Mouse (Mus musculus): ENCODE measurements around the gene Xpot. TPM values are rescaled to one million over a fixed set of nuclear protein-coding genes. Genes with fewer than 3 reads are reported as not detected.

Xpot gene
- total and polyA plus RNA-seq, 2 experiments from 2014 or later, result 14.8 to 41.1 TPM

- 93% methylated on average over 3 of the region's 3 CpGs for WGBS
- DNase-seq (ENCODE audit: low spot score) (no peak), ATAC-seq (ENCODE audit: insufficient read depth, low read depth) (no peak)
- Histone ChIP-seq H3K36me3 (replicated peaks; ENCODE audit: control insufficient read depth, insufficient read depth, low read length) (peaks cover 53% of the 10 kb centered on the region), H3K4me3 (ENCODE audit: low read depth, low read length) (no peak overlapping the region), H3K27me3 (ENCODE audit: control insufficient read depth, insufficient read depth, low read length) (no peaks in the 10 kb centered on the region), H3K4me1 (ENCODE audit: control insufficient read depth, insufficient read depth) (no peaks in the 10 kb centered on the region), H3K9me3 (replicated peaks; ENCODE audit: control insufficient read depth, low read length) (no peaks in the 10 kb centered on the region), H3K4me2 (ENCODE audit: low read depth, low read length) (no peak overlapping the region), H3K27ac (ENCODE audit: low read depth) (no peak overlapping the region), H3K9ac (replicated peaks; ENCODE audit: low read depth, low read length) (no peak overlapping the region)
- TF ChIP-seq EP300 (IDR thresholded peaks at IDR 0.05; ENCODE audit: low read depth), result no peak
- no peak for TF ChIP-seq CTCF (IDR thresholded peaks at IDR 0.05; ENCODE audit: low read depth)
These were observed 55.1 kb downstream of the Xpot start for GRCm38 (mm10) chr10:121571031-121571430.

GRCm38 (mm10) chr10:121569796-121570195, 56.3 kb downstream of the Xpot start:
- no peak for ATAC-seq (ENCODE audit: insufficient read depth, low read depth)
- Histone ChIP-seq H3K9me3 (replicated peaks; ENCODE audit: control insufficient read depth, low read length) (no peaks in the 10 kb centered on the region), H3K27ac (ENCODE audit: low read depth) (no peak overlapping the region), H3K27me3 (ENCODE audit: control insufficient read depth, insufficient read depth, low read length) (no peaks in the 10 kb centered on the region), H3K4me3 (ENCODE audit: low read depth, low read length) (no peak overlapping the region), H3K9ac (replicated peaks; ENCODE audit: low read depth, low read length) (no peak overlapping the region), H3K4me1 (ENCODE audit: control insufficient read depth, insufficient read depth) (no peaks in the 10 kb centered on the region), H3K36me3 (replicated peaks; ENCODE audit: control insufficient read depth, insufficient read depth, low read length) (peaks cover 53% of the 10 kb centered on the region), H3K4me2 (ENCODE audit: low read depth, low read length) (no peak overlapping the region)
- 89% methylated on average over 6 of the region's 6 CpGs for WGBS
- DNase-seq (ENCODE audit: low spot score), result no peak
- TF ChIP-seq EP300 (IDR thresholded peaks at IDR 0.05; ENCODE audit: low read depth), result no peak
- TF ChIP-seq CTCF (IDR thresholded peaks at IDR 0.05; ENCODE audit: low read depth), result no peak

GRCm38 (mm10) chr10:121569001-121569589, 57.0 kb downstream of the Xpot start:
- Histone ChIP-seq H3K9ac (replicated peaks; ENCODE audit: low read depth, low read length) (no peak overlapping the region), H3K9me3 (replicated peaks; ENCODE audit: control insufficient read depth, low read length) (no peaks in the 10 kb centered on the region), H3K36me3 (replicated peaks; ENCODE audit: control insufficient read depth, insufficient read depth, low read length) (peaks cover 50% of the 10 kb centered on the region), H3K4me2 (ENCODE audit: low read depth, low read length) (peak overlapping the region; percentile 30; the same call in 1 of the 2 replicates), H3K27ac (ENCODE audit: low read depth) (no peak overlapping the region), H3K4me3 (ENCODE audit: low read depth, low read length) (no peak overlapping the region), H3K4me1 (ENCODE audit: control insufficient read depth, insufficient read depth) (no peaks in the 10 kb centered on the region), H3K27me3 (ENCODE audit: control insufficient read depth, insufficient read depth, low read length) (no peaks in the 10 kb centered on the region)
- ATAC-seq (ENCODE audit: insufficient read depth, low read depth) (peak; percentile 36; the same call in 1 of the 2 replicates), DNase-seq (ENCODE audit: low spot score) (peak; percentile 19)
- WGBS, result 25% methylated on average over 23 of the region's 23 CpGs
- no peak for TF ChIP-seq EP300 (IDR thresholded peaks at IDR 0.05; ENCODE audit: low read depth)
- TF ChIP-seq CTCF (IDR thresholded peaks at IDR 0.05; ENCODE audit: low read depth), result no peak

GRCm38 (mm10) chr10:121568534-121568933, 57.6 kb downstream of the Xpot start:
- H3K9me3 ChIP-seq (replicated peaks; ENCODE audit: control insufficient read depth, low read length), result no peaks in the 10 kb centered on the region
- no peak overlapping the region for H3K4me3 ChIP-seq (ENCODE audit: low read depth, low read length)
- 0 out of 2 replicates have a peak overlapping the region, but pooled peaks have one; percentile 30 for H3K4me2 ChIP-seq (ENCODE audit: low read depth, low read length)
- ATAC-seq (ENCODE audit: insufficient read depth, low read depth) (no peak), DNase-seq (ENCODE audit: low spot score) (no peak)
- H3K9ac ChIP-seq (replicated peaks; ENCODE audit: low read depth, low read length), result no peak overlapping the region
- 86% methylated on average over 7 of the region's 7 CpGs for WGBS
- H3K27me3 ChIP-seq (ENCODE audit: control insufficient read depth, insufficient read depth, low read length), result no peaks in the 10 kb centered on the region
- H3K36me3 ChIP-seq (replicated peaks; ENCODE audit: control insufficient read depth, insufficient read depth, low read length), result peaks cover 56% of the 10 kb centered on the region
- no peaks in the 10 kb centered on the region for H3K4me1 ChIP-seq (ENCODE audit: control insufficient read depth, insufficient read depth)
- TF ChIP-seq CTCF (IDR thresholded peaks at IDR 0.05; ENCODE audit: low read depth) (no peak), EP300 (IDR thresholded peaks at IDR 0.05; ENCODE audit: low read depth) (no peak)
- no peak overlapping the region for H3K27ac ChIP-seq (ENCODE audit: low read depth)

- ATAC-seq (ENCODE audit: insufficient read depth, low read depth) (no peak), DNase-seq (ENCODE audit: low spot score) (no peak)
- no peak overlapping the region for H3K4me2 ChIP-seq (ENCODE audit: low read depth, low read length)
- H3K27me3 ChIP-seq (ENCODE audit: control insufficient read depth, insufficient read depth, low read length), result no peaks in the 10 kb centered on the region
- no peak overlapping the region for H3K4me3 ChIP-seq (ENCODE audit: low read depth, low read length)
- no peaks in the 10 kb centered on the region for H3K4me1 ChIP-seq (ENCODE audit: control insufficient read depth, insufficient read depth)
- H3K9me3 ChIP-seq (replicated peaks; ENCODE audit: control insufficient read depth, low read length), result no peaks in the 10 kb centered on the region
- 93% methylated on average over 10 of the region's 10 CpGs for WGBS
- TF ChIP-seq CTCF (IDR thresholded peaks at IDR 0.05; ENCODE audit: low read depth), result no peak
- no peak for TF ChIP-seq EP300 (IDR thresholded peaks at IDR 0.05; ENCODE audit: low read depth)
- H3K27ac ChIP-seq (ENCODE audit: low read depth), result no peak overlapping the region
- H3K36me3 ChIP-seq (replicated peaks; ENCODE audit: control insufficient read depth, insufficient read depth, low read length), result peaks cover 56% of the 10 kb centered on the region
- H3K9ac ChIP-seq (replicated peaks; ENCODE audit: low read depth, low read length), result no peak overlapping the region
These were observed 58.1 kb downstream of the Xpot start for GRCm38 (mm10) chr10:121568026-121568425.

GRCm38 (mm10) chr10:121564447-121564846, 61.7 kb downstream of the Xpot start:
- Histone ChIP-seq H3K4me2 (ENCODE audit: low read depth, low read length) (no peak overlapping the region), H3K4me3 (ENCODE audit: low read depth, low read length) (no peak overlapping the region), H3K4me1 (ENCODE audit: control insufficient read depth, insufficient read depth) (no peaks in the 10 kb centered on the region), H3K36me3 (replicated peaks; ENCODE audit: control insufficient read depth, insufficient read depth, low read length) (peaks cover 51% of the 10 kb centered on the region), H3K27me3 (ENCODE audit: control insufficient read depth, insufficient read depth, low read length) (no peaks in the 10 kb centered on the region), H3K9me3 (replicated peaks; ENCODE audit: control insufficient read depth, low read length) (no peaks in the 10 kb centered on the region), H3K27ac (ENCODE audit: low read depth) (no peak overlapping the region), H3K9ac (replicated peaks; ENCODE audit: low read depth, low read length) (no peak overlapping the region)
- ATAC-seq (ENCODE audit: insufficient read depth, low read depth), result peak; percentile 63; the same call in 1 of the 2 replicates
- TF ChIP-seq EP300 (IDR thresholded peaks at IDR 0.05; ENCODE audit: low read depth), result no peak
- no peak for TF ChIP-seq CTCF (IDR thresholded peaks at IDR 0.05; ENCODE audit: low read depth)
- WGBS, result 52% methylated on average over 8 of the region's 8 CpGs
- DNase-seq (ENCODE audit: low spot score), result peak; percentile 44
